8 mouse cellular contexts compared by ENCODE assay signal in genomic region chr9:21183905-21184413, GRCm38 (mm10). TPM values are rescaled to one million over a fixed set of nuclear protein-coding genes. Genes with fewer than 3 reads are reported as not detected.
DNase-seq lines count a peak whose midpoint lies in the region; ATAC-seq lines count a peak whose summit lies in the region.

No protein-coding gene starts in this region.

- H3K4me1 ChIP-seq in forebrain, embryonic 11.5 days (replicated peaks; ENCODE audit: control insufficient read depth, insufficient read depth, low read length) = peaks cover 5% of the 10 kb centered on the region; the same call in 1 of the 2 replicates
- H3K4me1 ChIP-seq in megakaryocyte, embryonic 14.5 days = peaks cover 68% of the 10 kb centered on the region

- peaks cover 18% of the 10 kb centered on the region for H3K27me3 ChIP-seq in forebrain, embryonic 11.5 days (ENCODE audit: control insufficient read depth, insufficient read depth, low read length)
- H3K27me3 ChIP-seq in megakaryocyte, embryonic 14.5 days (replicated peaks) = no peaks in the 10 kb centered on the region
- no peaks in the 10 kb centered on the region for H3K27me3 ChIP-seq in splenic B cell, adult 2 months (ENCODE audit: control insufficient read depth, insufficient read depth, low read length, poor library complexity, severe bottlenecking)

- H3K36me3 ChIP-seq in forebrain, embryonic 11.5 days (ENCODE audit: control insufficient read depth, insufficient read depth, low read length) = no peaks in the 10 kb centered on the region
- peaks cover 16% of the 10 kb centered on the region for H3K36me3 ChIP-seq in megakaryocyte, embryonic 14.5 days (replicated peaks; ENCODE audit: low read length)
- no peaks in the 10 kb centered on the region for H3K36me3 ChIP-seq in splenic B cell, adult 2 months (ENCODE audit: control insufficient read depth, insufficient read depth, low read length, poor library complexity, severe bottlenecking)

- H3K9me3 ChIP-seq in forebrain, embryonic 11.5 days (ENCODE audit: control insufficient read depth, low read length) = no peaks in the 10 kb centered on the region
- no peaks in the 10 kb centered on the region for H3K9me3 ChIP-seq in megakaryocyte, embryonic 14.5 days

- no peak overlapping the region for H3K9ac ChIP-seq in forebrain, embryonic 11.5 days (ENCODE audit: low read length)

- DNase-seq in testis, postnatal 10 days (ENCODE audit: low spot score) = peak; percentile 67
- DNase-seq in testis, postnatal 14 days (ENCODE audit: low spot score) = no peak
- no peak for DNase-seq in forebrain, embryonic 11.5 days (ENCODE audit: low spot score)
- peak; percentile 58 for DNase-seq in heart, postnatal 25 days (ENCODE audit: low spot score)
- peak; percentile 62 to 78 for DNase-seq in kidney, postnatal 36 days
- DNase-seq in splenic B cell, adult 2 months (ENCODE audit: low read depth, low spot score) = peak; percentile 74
- DNase-seq in left cerebral cortex, postnatal 4 days = no peak

- WGBS in forebrain, embryonic 11.5 days = 7% methylated on average over 34 of the region's 34 CpGs

- intact Hi-C loops in heart, postnatal 25 days (cut with DNase I) = no loop called here
- intact Hi-C loops in left cerebral cortex, postnatal 4 days (cut with DNase I) = no loop called here

- H3K4me2 ChIP-seq in forebrain, embryonic 11.5 days (ENCODE audit: low read depth, low read length, severe bottlenecking) = peak overlapping the region; percentile 18; the same call in 1 of the 2 replicates

- no peak overlapping the region for H3K27ac ChIP-seq in forebrain, embryonic 11.5 days (ENCODE audit: low read depth, low read length)

- H3K4me3 ChIP-seq in forebrain, embryonic 11.5 days (ENCODE audit: low read depth, low read length) = no peak overlapping the region
- peak overlapping the region; percentile 91 for H3K4me3 ChIP-seq in megakaryocyte, embryonic 14.5 days (replicated peaks)

- no peak for ATAC-seq in forebrain, embryonic 11.5 days (replicated peaks; ENCODE audit: low FRiP score)

RNA-seq across cellular contexts. Expression of gene Pde4a, which starts 18.4 kb away (rescaled TPM):
- 7.0 and 8.4 TPM in 2 replicates for polyA plus RNA-seq in forebrain, embryonic 11.5 days (2014; fragmentation: Nextera tagmentation; extraction: Ambion mirVana)
- 10 to 100 TPM; 47.1 to 51.6 TPM for total RNA-seq in heart, postnatal 25 days (2021)
- 8.2 and 26.2 TPM in 2 replicates for polyA plus RNA-seq in megakaryocyte, embryonic 14.5 days (2012; ENCODE audit: insufficient read depth, low replicate concordance)
- 10 to 100 TPM; 44.4 to 47.3 TPM for total RNA-seq in left cerebral cortex, postnatal 4 days (2021)

RNA-seq across cellular contexts. Expression of gene Cdc37, which starts 34.2 kb away (rescaled TPM):
- 300 and 308 TPM in 2 replicates for polyA plus RNA-seq in forebrain, embryonic 11.5 days (2014; fragmentation: Nextera tagmentation; extraction: Ambion mirVana)
- 100 to 1,000 TPM; 158 to 160 TPM for total RNA-seq in heart, postnatal 25 days (2021)
- polyA plus RNA-seq in megakaryocyte, embryonic 14.5 days (2012; ENCODE audit: insufficient read depth, low replicate concordance) = 62.5 and 150 TPM in 2 replicates
- total RNA-seq in left cerebral cortex, postnatal 4 days (2021) = 100 to 1,000 TPM; 125 TPM

RNA-seq across cellular contexts. Expression of gene Tyk2, which starts 52.9 kb away (rescaled TPM):
- 10.3 and 10.8 TPM in 2 replicates for polyA plus RNA-seq in forebrain, embryonic 11.5 days (2014; fragmentation: Nextera tagmentation; extraction: Ambion mirVana)
- total RNA-seq in heart, postnatal 25 days (2021) = 1 to 10 TPM; 8.5 to 8.6 TPM
- 15.5 and 17.9 TPM in 2 replicates for polyA plus RNA-seq in megakaryocyte, embryonic 14.5 days (2012; ENCODE audit: insufficient read depth, low replicate concordance)
- total RNA-seq in left cerebral cortex, postnatal 4 days (2021) = 10 to 100 TPM; 16.1 to 16.7 TPM

RNA-seq across cellular contexts. Expression of gene Keap1, which starts 55.2 kb away (rescaled TPM):
- 35.9 and 41.3 TPM in 2 replicates for polyA plus RNA-seq in forebrain, embryonic 11.5 days (2014; fragmentation: Nextera tagmentation; extraction: Ambion mirVana)
- 10 to 100 TPM; 35.9 to 42.2 TPM for total RNA-seq in heart, postnatal 25 days (2021)
- polyA plus RNA-seq in megakaryocyte, embryonic 14.5 days (2012; ENCODE audit: insufficient read depth, low replicate concordance) = 47.4 and 49.4 TPM in 2 replicates
- 10 to 100 TPM; 49.0 to 50.8 TPM for total RNA-seq in left cerebral cortex, postnatal 4 days (2021)

Comparison
In these comparisons a context has a peak if more than half of its experiments do, and no peak if none do; other contexts are left out.
1. DNase-seq: peak in testis, postnatal 10 days (single experiment), heart, postnatal 25 days (single experiment), kidney, postnatal 36 days (2 of 2) and splenic B cell, adult 2 months (single experiment); none in testis, postnatal 14 days (single experiment), forebrain, embryonic 11.5 days (single experiment) and left cerebral cortex, postnatal 4 days (single experiment).